17 mouse cellular contexts compared by ENCODE assay signal in genomic region chr10:40462257-40462656, GRCm38 (mm10).
DNase-seq lines count a peak whose midpoint lies in the region; ATAC-seq and TF ChIP-seq lines count a peak whose summit lies in the region.
"Had no signal": no experiment of that assay in that cellular context is flagged by ENCODE, and none has a peak within 500 bp of the region (broad histone marks: within the 10 kb centered on the region; RNA-seq: fewer than 3 reads in every experiment).

No protein-coding gene starts in this region.

- H3K4me1 ChIP-seq in bone marrow macrophage, adult 2 months (ENCODE audit: control insufficient read depth, insufficient read depth, low read length): peaks cover 16% of the 10 kb centered on the region
- H3K4me1 ChIP-seq in midbrain, embryonic 16.5 days (ENCODE audit: control insufficient read depth, insufficient read depth, low read length): no peaks in the 10 kb centered on the region
- H3K4me1 ChIP-seq: forebrain, embryonic 13.5 days had no signal

- TF ChIP-seq CTCF in bone marrow macrophage, adult 2 months (IDR thresholded peaks at IDR 0.05; ENCODE audit: low read depth, low read length): no peak

- TF ChIP-seq POLR2A in bone marrow macrophage, adult 2 months (IDR thresholded peaks at IDR 0.05; ENCODE audit: borderline replicate concordance, low read depth, low read length): no peak

- H3K27me3 ChIP-seq in midbrain, embryonic 16.5 days (ENCODE audit: control insufficient read depth, insufficient read depth, low read depth, low read length): no peaks in the 10 kb centered on the region
- H3K27me3 ChIP-seq: forebrain, embryonic 13.5 days; neural tube, embryonic 15.5 days; Patski had no signal

- no peaks in the 10 kb centered on the region for H3K36me3 ChIP-seq in midbrain, embryonic 16.5 days (ENCODE audit: control insufficient read depth, insufficient read depth, low read length)
- H3K36me3 ChIP-seq: neural tube, embryonic 15.5 days had no signal

- peak; percentile 81 for DNase-seq in thymus, postnatal 0 days (ENCODE audit: low spot score)
- no peak for DNase-seq in thymus, adult 18-20 months
- DNase-seq in adrenal gland, adult 8-10 months: no peak
- no peak for DNase-seq in kidney, postnatal 4 days
- DNase-seq: cerebellum, adult 9-10 months; heart, postnatal 10 days; kidney, adult 18-20 months; kidney, postnatal 25 days; lung, adult 18-20 months had no signal

- no peak overlapping the region for H3K4me2 ChIP-seq in midbrain, embryonic 16.5 days (ENCODE audit: low read length)
- H3K4me2 ChIP-seq: forebrain, embryonic 13.5 days; hindbrain, embryonic 14.5 days; neural tube, embryonic 15.5 days had no signal

- no peak overlapping the region for H3K9ac ChIP-seq in midbrain, embryonic 16.5 days (ENCODE audit: low read depth, low read length)
- H3K9ac ChIP-seq: forebrain, embryonic 13.5 days; hindbrain, embryonic 14.5 days; neural tube, embryonic 15.5 days had no signal

- no peaks in the 10 kb centered on the region for H3K9me3 ChIP-seq in midbrain, embryonic 16.5 days (replicated peaks; ENCODE audit: control insufficient read depth, low read length, poor library complexity, severe bottlenecking)
- H3K9me3 ChIP-seq: forebrain, embryonic 13.5 days; limb, embryonic 10.5 days; neural tube, embryonic 15.5 days had no signal

- ATAC-seq in megakaryocyte progenitor cell, adult 5-6 weeks (replicated peaks; ENCODE audit: poor library complexity): peak; percentile 89
- ATAC-seq in midbrain, embryonic 16.5 days: no peak
- ATAC-seq: forebrain, embryonic 13.5 days; Patski had no signal

- no peak overlapping the region for H3K27ac ChIP-seq in bone marrow macrophage, adult 2 months (ENCODE audit: insufficient read depth, low read depth, low read length)
- H3K27ac ChIP-seq in midbrain, embryonic 16.5 days (ENCODE audit: low read length): no peak overlapping the region
- H3K27ac ChIP-seq: forebrain, embryonic 13.5 days; hindbrain, embryonic 14.5 days; limb, embryonic 10.5 days; neural tube, embryonic 15.5 days had no signal

- WGBS in midbrain, embryonic 16.5 days: 45% methylated on average over 3 of the region's 3 CpGs

- 0 out of 2 replicates have a peak overlapping the region, but pooled peaks have one; percentile 23 for H3K4me3 ChIP-seq in bone marrow macrophage, adult 2 months (ENCODE audit: insufficient read depth, low read length)
- H3K4me3 ChIP-seq in midbrain, embryonic 16.5 days (ENCODE audit: low read depth, low read length): no peak overlapping the region
- H3K4me3 ChIP-seq: forebrain, embryonic 13.5 days; limb, embryonic 10.5 days; neural tube, embryonic 15.5 days had no signal
